Mouse (Mus musculus): ENCODE measurements around the gene Reep3. TPM values are rescaled to one million over a fixed set of nuclear protein-coding genes. Genes with fewer than 3 reads are reported as not detected.

Gene Reep3
- total and polyA plus RNA-seq, 3 experiments = 0.01 TPM; not detected in 2

DNA sequence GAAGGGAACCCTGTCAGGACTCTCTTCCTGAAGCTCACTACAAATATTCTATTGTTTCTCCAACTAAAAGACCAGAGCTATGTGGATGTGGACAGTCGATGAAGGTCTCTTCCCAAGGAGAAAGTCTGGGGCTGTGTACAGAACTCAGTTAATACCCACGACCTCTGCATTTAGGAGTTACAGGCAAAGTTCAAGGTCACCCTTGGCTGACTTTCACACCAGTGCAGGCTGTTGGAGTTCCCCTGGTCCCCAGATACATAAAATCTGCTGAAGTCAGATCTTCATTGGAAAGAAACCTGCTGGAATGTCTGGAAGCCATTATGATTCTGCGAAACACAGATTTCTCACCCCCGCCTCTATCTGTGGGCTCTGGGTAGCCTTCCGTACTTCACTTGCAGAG lies 45.3 kb downstream of the Reep3 start:
- Histone ChIP-seq H3K79me2 (ENCODE audit: control insufficient read depth, insufficient read depth, low read length, poor library complexity) (no peaks in the 10 kb centered on the region), H3K36me3 (ENCODE audit: control insufficient read depth in 1 of 2, insufficient read depth in 2 of 2, low read length in 2 of 2) (no peaks in the 10 kb centered on the region), H3K4me3 (ENCODE audit: control insufficient read depth in 1 of 2, insufficient read depth in 1 of 2, low read depth in 2 of 2, low read length in 2 of 2) (no peak overlapping the region), H3K9ac (ENCODE audit: control insufficient read depth, low read depth, low read length, poor library complexity, severe bottlenecking) (no peak overlapping the region), H3K9me3 (replicated peaks; ENCODE audit: insufficient read depth, low read length) (no peaks in the 10 kb centered on the region), H3K4me1 (ENCODE audit: control insufficient read depth in 1 of 2, insufficient read depth in 2 of 2, low read length in 2 of 2) (no peaks in the 10 kb centered on the region), H3K27me3 (ENCODE audit: control insufficient read depth in 1 of 2, insufficient read depth in 2 of 2, low read length in 2 of 2) (no peaks in the 10 kb centered on the region), H3K27ac (ENCODE audit: control insufficient read depth, low read depth, low read length) (no peak overlapping the region)
- no peak for DNase-seq (ENCODE audit: low read depth, low spot score)
- TF ChIP-seq TBP (IDR thresholded peaks at IDR 0.05; ENCODE audit: low read depth, low read length) (no peak), MAFK (IDR thresholded peaks at IDR 0.05; ENCODE audit: borderline replicate concordance, low read depth, low read length) (no peak), POLR2AphosphoS5 (IDR thresholded peaks at IDR 0.05; ENCODE audit: borderline replicate concordance, low read depth, low read length) (no peak), ZMIZ1 (IDR thresholded peaks at IDR 0.05; ENCODE audit: low read depth, low read length) (no peak), MAX (IDR thresholded peaks at IDR 0.05; ENCODE audit: low read length) (no peak)

GRCm38 (mm10) chr10:67050766-67051165 lies 46.0 kb downstream of the Reep3 start:
- no peaks in the 10 kb centered on the region for H3K27me3 ChIP-seq (ENCODE audit: control insufficient read depth in 1 of 2, insufficient read depth in 2 of 2, low read length in 2 of 2)
- H3K27ac ChIP-seq (ENCODE audit: control insufficient read depth, low read depth, low read length) = no peak overlapping the region
- no peaks in the 10 kb centered on the region for H3K4me1 ChIP-seq (ENCODE audit: control insufficient read depth in 1 of 2, insufficient read depth in 2 of 2, low read length in 2 of 2)
- H3K79me2 ChIP-seq (ENCODE audit: control insufficient read depth, insufficient read depth, low read length, poor library complexity) = no peaks in the 10 kb centered on the region
- no peak for DNase-seq (ENCODE audit: low read depth, low spot score)
- H3K36me3 ChIP-seq (ENCODE audit: control insufficient read depth in 1 of 2, insufficient read depth in 2 of 2, low read length in 2 of 2) = no peaks in the 10 kb centered on the region
- no peaks in the 10 kb centered on the region for H3K9me3 ChIP-seq (replicated peaks; ENCODE audit: insufficient read depth, low read length)
- no peak overlapping the region for H3K4me3 ChIP-seq (ENCODE audit: control insufficient read depth in 1 of 2, insufficient read depth in 1 of 2, low read depth in 2 of 2, low read length in 2 of 2)
- H3K9ac ChIP-seq (ENCODE audit: control insufficient read depth, low read depth, low read length, poor library complexity, severe bottlenecking) = no peak overlapping the region
- no peak for TF ChIP-seq SIN3A (IDR thresholded peaks at IDR 0.05; ENCODE audit: low read length)
- no peak for TF ChIP-seq HCFC1 (IDR thresholded peaks at IDR 0.05; ENCODE audit: low read depth, low read length)
- TF ChIP-seq CHD1 (IDR thresholded peaks at IDR 0.05; ENCODE audit: low read depth, low read length) = no peak

- no peak overlapping the region for H3K9ac ChIP-seq (ENCODE audit: control insufficient read depth, low read depth, low read length, poor library complexity, severe bottlenecking)
- H3K9me3 ChIP-seq (replicated peaks; ENCODE audit: insufficient read depth, low read length) = no peaks in the 10 kb centered on the region
- no peaks in the 10 kb centered on the region for H3K36me3 ChIP-seq (ENCODE audit: control insufficient read depth in 1 of 2, insufficient read depth in 2 of 2, low read length in 2 of 2)
- no peak for DNase-seq (ENCODE audit: low read depth, low spot score)
- no peak for TF ChIP-seq MEF2A (IDR thresholded peaks at IDR 0.05; ENCODE audit: extremely low read depth, insufficient replicate concordance, low read depth, low read length, poor library complexity, severe bottlenecking)
- no peak for TF ChIP-seq E2F4 (IDR thresholded peaks at IDR 0.05; ENCODE audit: borderline replicate concordance, low read depth, low read length)
- TF ChIP-seq RAD21 (IDR thresholded peaks at IDR 0.05; ENCODE audit: low read depth, low read length) = no peak
- no peak for TF ChIP-seq ZC3H11A (IDR thresholded peaks at IDR 0.05; ENCODE audit: low read depth, low read length)
- TF ChIP-seq NELFE (IDR thresholded peaks at IDR 0.05; ENCODE audit: low read depth, low read length) = no peak
- TF ChIP-seq ZNF384 (IDR thresholded peaks at IDR 0.05; ENCODE audit: low read depth, low read length) = no peak
- no peak for TF ChIP-seq TCF12 (IDR thresholded peaks at IDR 0.05; ENCODE audit: low read depth, low read length)
- TF ChIP-seq ZMIZ1 (IDR thresholded peaks at IDR 0.05; ENCODE audit: low read depth, low read length) = no peak
- TF ChIP-seq GATA1 (IDR thresholded peaks at IDR 0.05; ENCODE audit: low read depth, low read length) = no peak
- TF ChIP-seq MAX (IDR thresholded peaks at IDR 0.05; ENCODE audit: low read length) = no peak
- TF ChIP-seq GABPA (IDR thresholded peaks at IDR 0.05; ENCODE audit: low read depth, low read length) = no peak
- no peak for TF ChIP-seq POLR2A (IDR thresholded peaks at IDR 0.05; ENCODE audit: control insufficient read depth in 1 of 2, insufficient read depth in 1 of 2, low read depth in 1 of 2, low read length in 2 of 2, poor library complexity in 1 of 2)
- no peaks in the 10 kb centered on the region for H3K79me2 ChIP-seq (ENCODE audit: control insufficient read depth, insufficient read depth, low read length, poor library complexity)
- H3K4me1 ChIP-seq (ENCODE audit: control insufficient read depth in 1 of 2, insufficient read depth in 2 of 2, low read length in 2 of 2) = no peaks in the 10 kb centered on the region
- no peak overlapping the region for H3K4me3 ChIP-seq (ENCODE audit: control insufficient read depth in 1 of 2, insufficient read depth in 1 of 2, low read depth in 2 of 2, low read length in 2 of 2)
- no peak overlapping the region for H3K27ac ChIP-seq (ENCODE audit: control insufficient read depth, low read depth, low read length)
- H3K27me3 ChIP-seq (ENCODE audit: control insufficient read depth in 1 of 2, insufficient read depth in 2 of 2, low read length in 2 of 2) = no peaks in the 10 kb centered on the region
These were observed 47.1 kb downstream of the Reep3 start for GRCm38 (mm10) chr10:67049621-67050020.
